Mouse (Mus musculus): ENCODE results near the gene Dnase1l2. TPM values are rescaled to one million over a fixed set of nuclear protein-coding genes. Genes with fewer than 3 reads are reported as not detected.
A peak's percentile ranks its signal among the peaks of the same experiment; 100 is the strongest.

Dnase1l2 gene
- polyA plus RNA-seq, 2 experiments, result 3.5 to 18.0 TPM

DNA sequence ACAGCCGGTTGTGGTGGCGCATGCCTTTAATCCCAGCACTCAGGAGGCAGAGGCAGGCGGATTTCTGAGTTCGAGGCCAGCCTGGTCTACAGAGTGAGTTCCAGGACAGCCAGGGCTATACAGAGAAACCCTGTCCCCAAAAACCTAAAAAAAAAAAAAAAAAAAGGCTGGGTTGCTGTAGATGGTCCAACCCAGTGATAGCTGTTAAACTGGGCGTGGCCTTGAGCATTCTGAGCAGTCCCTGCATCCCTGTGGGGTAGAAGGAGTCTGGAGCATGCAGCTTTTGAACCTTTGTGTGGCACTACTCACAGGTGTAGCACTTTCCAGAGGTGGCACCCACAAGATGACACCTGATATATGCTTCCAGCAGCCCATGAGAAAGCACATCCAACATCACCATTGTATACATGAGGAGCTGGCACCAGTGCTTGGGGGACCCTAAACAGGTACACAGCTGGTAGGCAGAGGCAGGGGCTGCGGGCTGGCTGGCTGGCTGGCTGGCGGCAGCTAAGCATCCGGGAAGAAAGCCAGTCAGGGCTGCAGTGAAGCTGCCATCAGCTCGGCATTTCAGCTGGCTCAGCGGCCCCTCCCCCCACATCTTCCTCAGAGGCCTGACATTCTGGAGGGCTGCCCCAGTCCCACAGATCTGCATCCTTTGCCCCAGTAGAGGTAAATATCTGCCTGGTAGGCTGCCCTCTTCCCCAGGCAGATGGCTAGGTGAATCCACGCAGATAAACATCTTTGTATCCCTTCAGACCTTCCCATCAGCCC lies 42.4 kb upstream of the Dnase1l2 start:
- ATAC-seq (ENCODE audit: low FRiP score, low read depth) (no peak), DNase-seq (ENCODE audit: low spot score) (no peak)
- no peaks in the 10 kb centered on the region for H3K27me3 ChIP-seq (ENCODE audit: control insufficient read depth, insufficient read depth, low read length)
- H3K4me1 ChIP-seq (ENCODE audit: control insufficient read depth, insufficient read depth, low read length), result no peaks in the 10 kb centered on the region
- no peaks in the 10 kb centered on the region for H3K36me3 ChIP-seq (ENCODE audit: control insufficient read depth, insufficient read depth, low read length)
- no peak overlapping the region for H3K4me3 ChIP-seq (replicated peaks; ENCODE audit: low read length)
- WGBS, result 41% methylated on average over 11 of the region's 11 CpGs
- H3K27ac ChIP-seq (replicated peaks; ENCODE audit: low read depth, low read length), result no peak overlapping the region
- no peak overlapping the region for H3K4me2 ChIP-seq (replicated peaks; ENCODE audit: low read depth, low read length, severe bottlenecking)
- H3K9me3 ChIP-seq (ENCODE audit: control insufficient read depth, low read length), result no peaks in the 10 kb centered on the region
- TF ChIP-seq POLR2A (IDR thresholded peaks at IDR 0.05; ENCODE audit: borderline replicate concordance, extremely low read depth, insufficient read depth, insufficient read length), result no peak
- 0 out of 2 replicates have a peak overlapping the region, but pooled peaks have one; percentile 16 for H3K9ac ChIP-seq (ENCODE audit: low read depth, low read length, severe bottlenecking)

- no peak for TF ChIP-seq POLR2A (IDR thresholded peaks at IDR 0.05; ENCODE audit: borderline replicate concordance, extremely low read depth, insufficient read depth, insufficient read length)
- no peak for ATAC-seq (ENCODE audit: low FRiP score, low read depth)
- H3K36me3 ChIP-seq (ENCODE audit: control insufficient read depth, insufficient read depth, low read length), result no peaks in the 10 kb centered on the region
These were observed 40.6 kb upstream of the Dnase1l2 start for GRCm38 (mm10) chr17:24483495-24483894.

DNA sequence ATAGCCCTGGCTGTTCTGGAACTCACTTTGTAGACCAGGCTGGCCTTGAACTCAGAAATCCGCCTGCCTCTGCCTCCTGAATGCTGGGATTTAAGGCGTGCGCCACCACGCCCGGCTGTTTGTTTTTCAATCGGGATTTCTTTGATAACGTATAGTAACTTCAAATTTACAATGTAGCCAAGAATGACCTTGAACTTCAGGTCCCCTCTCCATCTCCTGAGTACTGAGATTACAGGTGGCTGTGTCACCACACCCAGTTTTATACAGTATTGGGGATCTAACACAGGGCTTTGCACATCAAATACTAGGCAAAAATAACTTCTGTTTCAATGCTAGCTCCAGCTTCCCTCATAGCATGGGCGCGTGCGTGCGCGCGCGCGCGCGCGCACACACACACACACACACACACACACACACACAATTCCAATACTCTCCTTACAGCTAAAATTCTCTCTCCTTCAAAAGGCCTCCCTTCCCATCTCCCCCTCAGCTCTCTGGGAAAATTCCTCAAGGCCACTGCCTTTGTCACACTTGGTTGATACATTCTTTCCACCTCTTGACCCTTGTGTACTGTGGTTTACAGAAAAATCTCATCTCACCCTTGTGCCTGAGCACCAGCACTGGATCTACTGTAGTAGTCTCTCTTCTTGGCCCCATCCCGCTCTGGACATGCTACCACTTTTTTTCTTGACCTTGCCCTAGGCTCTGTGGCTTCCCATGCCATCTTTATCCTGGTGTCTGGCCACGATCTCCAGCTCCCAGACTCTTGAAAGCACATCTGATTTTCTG lies 38.3 kb upstream of the Dnase1l2 start:
- DNase-seq (ENCODE audit: low spot score), result no peak
- H3K27ac ChIP-seq (replicated peaks; ENCODE audit: low read depth, low read length), result no peak overlapping the region
- H3K4me3 ChIP-seq (replicated peaks; ENCODE audit: low read length), result no peak overlapping the region
- ATAC-seq (ENCODE audit: low FRiP score, low read depth), result no peak
- 93% methylated on average over 20 of the region's 20 CpGs for WGBS
- H3K9ac ChIP-seq (ENCODE audit: low read depth, low read length, severe bottlenecking), result no peak overlapping the region
- H3K27me3 ChIP-seq (ENCODE audit: control insufficient read depth, insufficient read depth, low read length), result no peaks in the 10 kb centered on the region
- H3K4me1 ChIP-seq (ENCODE audit: control insufficient read depth, insufficient read depth, low read length), result peaks cover 7% of the 10 kb centered on the region
- TF ChIP-seq POLR2A (IDR thresholded peaks at IDR 0.05; ENCODE audit: borderline replicate concordance, extremely low read depth, insufficient read depth, insufficient read length), result no peak
- H3K9me3 ChIP-seq (ENCODE audit: control insufficient read depth, low read length), result no peaks in the 10 kb centered on the region
- no peak overlapping the region for H3K4me2 ChIP-seq (replicated peaks; ENCODE audit: low read depth, low read length, severe bottlenecking)
- peaks cover 10% of the 10 kb centered on the region for H3K36me3 ChIP-seq (ENCODE audit: control insufficient read depth, insufficient read depth, low read length)

More at GRCm38 (mm10) chr17:24483495-24483894, 40.6 kb upstream of the Dnase1l2 start:
- no peak overlapping the region for H3K27ac ChIP-seq (replicated peaks; ENCODE audit: low read depth, low read length)
- 87% methylated on average over 3 of the region's 3 CpGs for WGBS
- no peak overlapping the region for H3K4me2 ChIP-seq (replicated peaks; ENCODE audit: low read depth, low read length, severe bottlenecking)
- H3K9ac ChIP-seq (ENCODE audit: low read depth, low read length, severe bottlenecking), result no peak overlapping the region
- no peaks in the 10 kb centered on the region for H3K27me3 ChIP-seq (ENCODE audit: control insufficient read depth, insufficient read depth, low read length)
- no peaks in the 10 kb centered on the region for H3K9me3 ChIP-seq (ENCODE audit: control insufficient read depth, low read length)
- no peaks in the 10 kb centered on the region for H3K4me1 ChIP-seq (ENCODE audit: control insufficient read depth, insufficient read depth, low read length)
- no peak overlapping the region for H3K4me3 ChIP-seq (replicated peaks; ENCODE audit: low read length)
- DNase-seq (ENCODE audit: low spot score), result no peak

DNA sequence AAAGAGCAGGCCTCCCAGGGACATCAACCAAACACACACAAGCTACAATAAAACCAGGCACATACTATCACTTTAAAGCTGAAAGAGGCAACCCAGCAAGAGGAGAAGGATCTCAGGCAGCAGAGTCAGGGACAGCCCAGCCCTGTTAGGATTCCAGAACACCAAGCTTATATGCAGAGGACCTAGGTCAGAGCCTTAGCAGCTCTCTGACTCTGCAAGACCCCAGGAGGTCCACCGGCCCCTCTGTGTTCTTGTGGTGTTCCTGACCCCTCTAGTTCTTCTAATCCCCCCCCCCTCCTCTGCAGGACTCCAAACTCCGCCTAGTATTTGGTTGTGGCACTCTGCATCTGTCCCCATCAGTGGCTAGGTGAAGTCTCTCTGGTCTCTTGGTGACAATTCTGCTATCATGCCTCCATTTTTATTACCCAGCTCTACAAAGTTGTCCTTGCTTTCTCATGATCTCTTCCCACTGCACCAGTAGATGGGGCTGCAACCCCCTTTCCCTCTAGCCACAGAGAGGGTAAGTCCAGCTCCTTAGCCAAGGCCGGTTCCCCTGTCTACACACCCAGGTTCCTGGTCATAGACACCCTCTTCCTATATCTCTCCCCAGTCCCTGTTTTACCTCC lies 37.4 kb upstream of the Dnase1l2 start:
- H3K27me3 ChIP-seq (ENCODE audit: control insufficient read depth, insufficient read depth, low read length), result no peaks in the 10 kb centered on the region
- no peaks in the 10 kb centered on the region for H3K9me3 ChIP-seq (ENCODE audit: control insufficient read depth, low read length)
- 57% methylated on average over 3 of the region's 3 CpGs for WGBS
- no peak for TF ChIP-seq POLR2A (IDR thresholded peaks at IDR 0.05; ENCODE audit: borderline replicate concordance, extremely low read depth, insufficient read depth, insufficient read length)
- peaks cover 7% of the 10 kb centered on the region for H3K4me1 ChIP-seq (ENCODE audit: control insufficient read depth, insufficient read depth, low read length)
- DNase-seq (ENCODE audit: low spot score) (no peak), ATAC-seq (ENCODE audit: low FRiP score, low read depth) (no peak)
- no peak overlapping the region for H3K4me2 ChIP-seq (replicated peaks; ENCODE audit: low read depth, low read length, severe bottlenecking)
- peaks cover 19% of the 10 kb centered on the region for H3K36me3 ChIP-seq (ENCODE audit: control insufficient read depth, insufficient read depth, low read length)
- no peak overlapping the region for H3K9ac ChIP-seq (ENCODE audit: low read depth, low read length, severe bottlenecking)
- H3K4me3 ChIP-seq (replicated peaks; ENCODE audit: low read length), result no peak overlapping the region
- H3K27ac ChIP-seq (replicated peaks; ENCODE audit: low read depth, low read length), result no peak overlapping the region

DNA sequence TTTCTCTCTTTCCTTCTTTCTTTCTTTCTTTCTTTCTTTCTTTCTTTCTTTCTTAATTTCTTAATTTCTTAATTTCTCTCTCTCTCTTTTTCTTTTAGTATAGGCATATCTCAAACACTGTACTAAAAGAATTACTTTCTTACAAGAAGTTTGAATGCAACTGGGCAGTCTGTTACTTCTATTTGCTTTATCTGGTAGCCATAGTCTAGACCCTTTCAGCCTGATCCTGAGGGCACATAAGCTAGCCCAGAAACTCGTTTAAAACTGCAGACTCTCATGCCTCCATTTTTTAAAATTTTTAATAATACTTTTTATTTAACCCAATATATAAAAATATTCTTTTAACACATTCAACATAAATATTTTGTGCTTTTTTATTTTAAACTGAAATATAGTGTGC lies 36.5 kb upstream of the Dnase1l2 start:
- no peak overlapping the region; the same call in 1 of the 2 replicates for H3K27ac ChIP-seq (replicated peaks; ENCODE audit: low read depth, low read length)
- peak overlapping the region; percentile 66 for H3K4me3 ChIP-seq (replicated peaks; ENCODE audit: low read length)
- H3K27me3 ChIP-seq (ENCODE audit: control insufficient read depth, insufficient read depth, low read length), result no peaks in the 10 kb centered on the region
- TF ChIP-seq POLR2A (IDR thresholded peaks at IDR 0.05; ENCODE audit: borderline replicate concordance, extremely low read depth, insufficient read depth, insufficient read length), result no peak
- H3K36me3 ChIP-seq (ENCODE audit: control insufficient read depth, insufficient read depth, low read length), result peaks cover 28% of the 10 kb centered on the region
- H3K9me3 ChIP-seq (ENCODE audit: control insufficient read depth, low read length), result no peaks in the 10 kb centered on the region
- no peak for DNase-seq (ENCODE audit: low spot score)
- peaks cover 7% of the 10 kb centered on the region for H3K4me1 ChIP-seq (ENCODE audit: control insufficient read depth, insufficient read depth, low read length)
- 20% methylated on average over 1 of the region's 1 CpGs for WGBS
- ATAC-seq (ENCODE audit: low FRiP score, low read depth), result no peak
- peak overlapping the region; percentile 73; the same call in 1 of the 2 replicates for H3K9ac ChIP-seq (ENCODE audit: low read depth, low read length, severe bottlenecking)
- H3K4me2 ChIP-seq (replicated peaks; ENCODE audit: low read depth, low read length, severe bottlenecking), result peak overlapping the region; percentile 39

All from limb, embryonic 14.5 days (tissue).